Mouse (Mus musculus): ENCODE data around the gene Rcn3. TPM values are rescaled to one million over a fixed set of nuclear protein-coding genes. Genes with fewer than 3 reads are reported as not detected.

Rcn3 gene
- polyA plus RNA-seq (2015; fragmentation: Nextera tagmentation; extraction: Ambion mirVana) = 35.6 and 38.7 TPM in 2 replicates

GRCm38 (mm10) chr7:45092048-45092447, at the start of gene Rcn3:
Rcn3 (minus strand) TSS chr7:45092221.
- Histone ChIP-seq H3K4me1 (replicated peaks) (peaks cover 56% of the 10 kb centered on the region), H3K4me2 (peak within 1 kb of the TSS; percentile 77), H3K36me3 (0 out of 2 replicates have a peak, but pooled peaks cover 4% of the 10 kb centered on the region), H3K9ac (peak within 1 kb of the TSS; percentile 59), H3K27me3 (no peaks in the 10 kb centered on the region), H3K4me3 (replicated peaks) (peak within 1 kb of the TSS; percentile 58), H3K9me3 (replicated peaks) (no peaks in the 10 kb centered on the region), H3K27ac (peak within 1 kb of the TSS; percentile 63)
- WGBS (ENCODE audit: insufficient replicate concordance) = 1% methylated on average over 16 of the region's 16 CpGs
- DNase-seq (peak; percentile 80), ATAC-seq (ENCODE audit: low read depth) (peak; percentile 79)

- DNase-seq (no peak), ATAC-seq (ENCODE audit: low read depth) (no peak)
- Histone ChIP-seq H3K4me2 (no peak overlapping the region), H3K36me3 (peaks cover 46% of the 10 kb centered on the region), H3K27ac (no peak overlapping the region), H3K4me3 (replicated peaks) (no peak overlapping the region), H3K9me3 (replicated peaks) (no peaks in the 10 kb centered on the region), H3K9ac (no peak overlapping the region), H3K27me3 (no peaks in the 10 kb centered on the region), H3K4me1 (replicated peaks) (peaks cover 35% of the 10 kb centered on the region)
- 83% methylated on average over 3 of the region's 3 CpGs for WGBS (ENCODE audit: insufficient replicate concordance)
Observed at GRCm38 (mm10) chr7:45141319-45141718, 49.3 kb upstream of the Rcn3 start.

- WGBS (ENCODE audit: insufficient replicate concordance) = 61% methylated on average over 8 of the region's 8 CpGs
Observed at GRCm38 (mm10) chr7:45139904-45140723, 48.1 kb upstream of the Rcn3 start.

GRCm38 (mm10) chr7:45138403-45138802, 46.4 kb upstream of the Rcn3 start:
- H3K36me3 ChIP-seq = peaks cover 21% of the 10 kb centered on the region
- no peaks in the 10 kb centered on the region for H3K27me3 ChIP-seq
- H3K4me1 ChIP-seq (replicated peaks) = peaks cover 60% of the 10 kb centered on the region
- DNase-seq = no peak
- peak overlapping the region; percentile 89; the same call in 1 of the 2 replicates for H3K27ac ChIP-seq
- peak overlapping the region; percentile 95 for H3K4me2 ChIP-seq
- H3K9ac ChIP-seq = peak overlapping the region; percentile 87; the same call in 1 of the 2 replicates
- no peaks in the 10 kb centered on the region for H3K9me3 ChIP-seq (replicated peaks)
- WGBS (ENCODE audit: insufficient replicate concordance) = 56% methylated on average over 1 of the region's 1 CpGs
- ATAC-seq (ENCODE audit: low read depth) = no peak
- no peak overlapping the region for H3K4me3 ChIP-seq (replicated peaks)

More at GRCm38 (mm10) chr7:45139904-45140723, 48.1 kb upstream of the Rcn3 start:
- Histone ChIP-seq H3K27ac (no peak overlapping the region), H3K4me2 (no peak overlapping the region), H3K4me1 (replicated peaks) (peaks cover 43% of the 10 kb centered on the region), H3K36me3 (peaks cover 34% of the 10 kb centered on the region), H3K9me3 (replicated peaks) (no peaks in the 10 kb centered on the region), H3K4me3 (replicated peaks) (no peak overlapping the region), H3K9ac (no peak overlapping the region), H3K27me3 (no peaks in the 10 kb centered on the region)
- ATAC-seq (ENCODE audit: low read depth) (no peak), DNase-seq (no peak)

- Histone ChIP-seq H3K4me1 (replicated peaks) (peaks cover 62% of the 10 kb centered on the region), H3K4me3 (replicated peaks) (0 out of 2 replicates have a peak overlapping the region, but pooled peaks have one; percentile 0), H3K27me3 (no peaks in the 10 kb centered on the region), H3K9me3 (replicated peaks) (no peaks in the 10 kb centered on the region), H3K4me2 (peak overlapping the region; percentile 95), H3K36me3 (peaks cover 16% of the 10 kb centered on the region), H3K9ac (peak overlapping the region; percentile 87), H3K27ac (peak overlapping the region; percentile 89)
- DNase-seq (peak; percentile 71), ATAC-seq (ENCODE audit: low read depth) (peak; percentile 68)
- 10% methylated on average over 12 of the region's 12 CpGs for WGBS (ENCODE audit: insufficient replicate concordance)
Observed at GRCm38 (mm10) chr7:45137171-45138006, 45.4 kb upstream of the Rcn3 start.

- Histone ChIP-seq H3K27ac (peak within 1 kb of the TSS; percentile 89), H3K4me2 (peak within 1 kb of the TSS; percentile 95), H3K9ac (peak within 1 kb of the TSS; percentile 87), H3K4me3 (replicated peaks) (peak within 1 kb of the TSS; percentile 82), H3K36me3 (peaks cover 10% of the 10 kb centered on the region; the same call in 1 of the 2 replicates), H3K9me3 (replicated peaks) (no peaks in the 10 kb centered on the region), H3K27me3 (no peaks in the 10 kb centered on the region), H3K4me1 (replicated peaks) (peaks cover 73% of the 10 kb centered on the region)
- WGBS (ENCODE audit: insufficient replicate concordance) = under 1% methylated on average over 28 of the region's 29 CpGs
- ATAC-seq (ENCODE audit: low read depth) (peak; percentile 76), DNase-seq (peak; percentile 83)
Observed at GRCm38 (mm10) chr7:45135993-45136567, 44.1 kb upstream of the Rcn3 start, which contains the start of the genes Gm45713 and Flt3l. Gm45713 (minus strand) TSS chr7:45136231. Flt3l (minus strand) TSS chr7:45136432.

GRCm38 (mm10) chr7:45135370-45135769, 43.3 kb upstream of the Rcn3 start:
- DNase-seq (no peak), ATAC-seq (ENCODE audit: low read depth) (peak; percentile 5; the same call in 1 of the 2 replicates)
- no peaks in the 10 kb centered on the region for H3K27me3 ChIP-seq
- H3K9me3 ChIP-seq (replicated peaks) = no peaks in the 10 kb centered on the region
- peak overlapping the region; percentile 87 for H3K9ac ChIP-seq
- peaks cover 11% of the 10 kb centered on the region; the same call in 1 of the 2 replicates for H3K36me3 ChIP-seq
- 26% methylated on average over 3 of the region's 3 CpGs for WGBS (ENCODE audit: insufficient replicate concordance)
- H3K4me2 ChIP-seq = peak overlapping the region; percentile 95
- peaks cover 78% of the 10 kb centered on the region for H3K4me1 ChIP-seq (replicated peaks)
- peak overlapping the region; percentile 89 for H3K27ac ChIP-seq
- peak overlapping the region; percentile 82 for H3K4me3 ChIP-seq (replicated peaks)

- WGBS (ENCODE audit: insufficient replicate concordance) = 4% methylated on average over 12 of the region's 12 CpGs
Observed at GRCm38 (mm10) chr7:45134544-45135026, 42.6 kb upstream of the Rcn3 start.

GRCm38 (mm10) chr7:45133446-45134159, 41.6 kb upstream of the Rcn3 start:
- Histone ChIP-seq H3K4me2 (0 out of 2 replicates have a peak overlapping the region, but pooled peaks have one; percentile 95), H3K27me3 (no peaks in the 10 kb centered on the region), H3K9me3 (replicated peaks) (no peaks in the 10 kb centered on the region), H3K27ac (0 out of 2 replicates have a peak overlapping the region, but pooled peaks have one; percentile 89), H3K36me3 (peaks cover 11% of the 10 kb centered on the region; the same call in 1 of the 2 replicates), H3K4me3 (replicated peaks) (no peak overlapping the region), H3K4me1 (replicated peaks) (peaks cover 77% of the 10 kb centered on the region), H3K9ac (no peak overlapping the region)
- ATAC-seq (ENCODE audit: low read depth) (no peak), DNase-seq (no peak)
- 78% methylated on average over 8 of the region's 8 CpGs for WGBS (ENCODE audit: insufficient replicate concordance)

More at GRCm38 (mm10) chr7:45134544-45135026, 42.6 kb upstream of the Rcn3 start:
- peak overlapping the region; percentile 89 for H3K27ac ChIP-seq
- peak; percentile 45 for ATAC-seq (ENCODE audit: low read depth)
- peak overlapping the region; percentile 95 for H3K4me2 ChIP-seq
- peak; percentile 76 for DNase-seq
- H3K4me1 ChIP-seq (replicated peaks) = peaks cover 80% of the 10 kb centered on the region
- H3K4me3 ChIP-seq (replicated peaks) = peak overlapping the region; percentile 82
- H3K27me3 ChIP-seq = no peaks in the 10 kb centered on the region
- H3K9me3 ChIP-seq (replicated peaks) = no peaks in the 10 kb centered on the region
- H3K36me3 ChIP-seq = peaks cover 11% of the 10 kb centered on the region; the same call in 1 of the 2 replicates
- peak overlapping the region; percentile 87 for H3K9ac ChIP-seq

- H3K27ac ChIP-seq = no peak overlapping the region; the same call in 1 of the 2 replicates
Observed at GRCm38 (mm10) chr7:45131850-45132249, 39.8 kb upstream of the Rcn3 start.

More at GRCm38 (mm10) chr7:45131850-45132249, 39.8 kb upstream of the Rcn3 start:
- no peaks in the 10 kb centered on the region for H3K27me3 ChIP-seq
- H3K36me3 ChIP-seq = peaks cover 22% of the 10 kb centered on the region
- no peaks in the 10 kb centered on the region for H3K9me3 ChIP-seq (replicated peaks)
- H3K9ac ChIP-seq = 0 out of 2 replicates have a peak overlapping the region, but pooled peaks have one; percentile 30
- WGBS (ENCODE audit: insufficient replicate concordance) = 79% methylated on average over 11 of the region's 11 CpGs
- no peak overlapping the region for H3K4me3 ChIP-seq (replicated peaks)
- H3K4me2 ChIP-seq = no peak overlapping the region
- peaks cover 72% of the 10 kb centered on the region for H3K4me1 ChIP-seq (replicated peaks)
- no peak for DNase-seq
- ATAC-seq (ENCODE audit: low read depth) = no peak
